In the genomic region with DNA sequence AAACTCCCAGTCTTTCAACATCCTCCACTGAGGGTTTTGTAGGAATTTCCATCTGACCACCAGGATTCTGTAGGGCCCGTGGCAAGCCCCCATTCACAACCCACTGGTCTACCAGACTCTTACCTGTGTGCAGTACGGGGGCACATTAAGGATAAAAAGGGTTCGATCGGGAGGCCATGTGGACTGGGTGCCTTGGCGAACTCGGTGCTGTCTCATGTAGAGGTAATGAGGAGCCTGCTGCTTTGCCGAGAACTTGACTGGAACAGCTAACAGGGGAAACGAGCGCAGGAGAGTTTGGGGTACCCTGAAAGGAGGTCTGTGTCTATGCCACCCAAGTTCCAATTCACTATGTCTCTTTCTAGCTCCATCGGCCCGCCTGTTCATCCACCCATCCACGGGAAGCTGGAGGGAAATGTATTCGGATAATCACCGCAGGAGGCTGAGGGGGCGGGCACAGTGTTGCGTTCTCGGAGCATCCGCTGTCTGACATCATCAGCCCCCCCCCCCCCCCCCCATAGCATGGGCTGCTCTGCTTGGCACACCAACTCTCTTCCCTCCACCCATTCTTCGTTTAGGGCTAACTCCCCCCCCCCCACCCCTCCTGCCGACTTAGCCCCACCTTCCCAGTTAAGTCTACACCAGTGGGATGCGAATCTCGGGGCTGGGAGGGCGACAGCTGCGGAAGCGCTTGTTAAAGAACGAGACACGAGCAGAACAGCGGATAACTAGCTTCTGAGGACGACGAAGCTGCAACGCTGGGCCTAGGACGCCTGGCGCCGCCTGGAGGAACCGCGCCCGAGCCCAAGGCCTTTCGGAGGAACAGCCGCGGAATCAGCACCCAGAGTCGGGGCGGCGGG, we compare ENCODE assay signal across 8 mouse cellular contexts. TPM values are rescaled to one million over a fixed set of nuclear protein-coding genes. Genes with fewer than 3 reads are reported as not detected.
DNase-seq lines count a peak whose midpoint lies in the region; ATAC-seq lines count a peak whose summit lies in the region.

No protein-coding gene starts in this region.

- H3K27ac ChIP-seq in kidney, embryonic 16.5 days (ENCODE audit: low read length), result peak overlapping the region; percentile 78; the same call in 1 of the 2 replicates
- peak overlapping the region; percentile 64; the same call in 1 of the 2 replicates for H3K27ac ChIP-seq in liver, embryonic 16.5 days (ENCODE audit: low read length)
- H3K27ac ChIP-seq in neural tube, embryonic 12.5 days, result peak overlapping the region; percentile 33

- H3K4me1 ChIP-seq in kidney, embryonic 16.5 days (ENCODE audit: insufficient read depth, low read length), result peaks cover 4% of the 10 kb centered on the region; the same call in 1 of the 2 replicates
- peaks cover 10% of the 10 kb centered on the region for H3K4me1 ChIP-seq in liver, embryonic 16.5 days (ENCODE audit: control insufficient read depth, low read depth, low read length)
- H3K4me1 ChIP-seq in neural tube, embryonic 12.5 days, result peaks cover 7% of the 10 kb centered on the region

- H3K36me3 ChIP-seq in kidney, embryonic 16.5 days (ENCODE audit: insufficient read depth, low read length), result peaks cover 46% of the 10 kb centered on the region
- peaks cover 16% of the 10 kb centered on the region for H3K36me3 ChIP-seq in liver, embryonic 16.5 days (ENCODE audit: control insufficient read depth, insufficient read depth)
- H3K36me3 ChIP-seq in neural tube, embryonic 12.5 days, result peaks cover 46% of the 10 kb centered on the region

- peak overlapping the region; percentile 97 for H3K4me3 ChIP-seq in kidney, embryonic 16.5 days (ENCODE audit: low read length)
- peak overlapping the region; percentile 92 for H3K4me3 ChIP-seq in liver, embryonic 16.5 days (ENCODE audit: low read depth, low read length)
- peak overlapping the region; percentile 77 for H3K4me3 ChIP-seq in neural tube, embryonic 12.5 days

- H3K27me3 ChIP-seq in kidney, embryonic 16.5 days (ENCODE audit: insufficient read depth, low read length), result no peaks in the 10 kb centered on the region
- no peaks in the 10 kb centered on the region for H3K27me3 ChIP-seq in liver, embryonic 16.5 days (ENCODE audit: control insufficient read depth, insufficient read depth, low read depth, low read length)
- H3K27me3 ChIP-seq in neural tube, embryonic 12.5 days (replicated peaks), result no peaks in the 10 kb centered on the region

- no peaks in the 10 kb centered on the region for H3K9me3 ChIP-seq in kidney, embryonic 16.5 days (ENCODE audit: low read length)
- no peaks in the 10 kb centered on the region for H3K9me3 ChIP-seq in liver, embryonic 16.5 days (replicated peaks; ENCODE audit: control insufficient read depth, low read length)
- H3K9me3 ChIP-seq in neural tube, embryonic 12.5 days, result no peaks in the 10 kb centered on the region

- peak; percentile 36 for DNase-seq in urinary bladder, postnatal 14 days (ENCODE audit: low spot score)
- DNase-seq in urinary bladder, postnatal 4 days (ENCODE audit: low spot score in 2 of 2), result no peak
- DNase-seq in cerebellum, postnatal 10 days, result peak; percentile 70 to 77
- DNase-seq in frontal cortex, postnatal 25 days (ENCODE audit: low spot score in 2 of 2), result peak; percentile 33 to 42
- peak; percentile 50 for DNase-seq in thymus, postnatal 25 days

- H3K9ac ChIP-seq in kidney, embryonic 16.5 days (replicated peaks; ENCODE audit: low read length), result peak overlapping the region; percentile 80
- peak overlapping the region; percentile 80 for H3K9ac ChIP-seq in liver, embryonic 16.5 days (ENCODE audit: low read depth, low read length)
- H3K9ac ChIP-seq in neural tube, embryonic 12.5 days, result peak overlapping the region; percentile 75

- H3K4me2 ChIP-seq in kidney, embryonic 16.5 days (replicated peaks; ENCODE audit: low read depth, low read length), result peak overlapping the region; percentile 85
- H3K4me2 ChIP-seq in liver, embryonic 16.5 days (ENCODE audit: low read depth, low read length), result peak overlapping the region; percentile 89
- H3K4me2 ChIP-seq in neural tube, embryonic 12.5 days (replicated peaks), result peak overlapping the region; percentile 86

- peak; percentile 44 for ATAC-seq in kidney, embryonic 16.5 days (ENCODE audit: low FRiP score, low TSS enrichment)
- peak; percentile 37 for ATAC-seq in liver, embryonic 16.5 days (ENCODE audit: low read depth)
- ATAC-seq in neural tube, embryonic 12.5 days (ENCODE audit: low FRiP score, low read depth), result peak; percentile 66

- 3% methylated on average over 43 of the region's 43 CpGs for WGBS in kidney, embryonic 16.5 days
- WGBS in liver, embryonic 16.5 days (ENCODE audit: insufficient replicate concordance), result 3% methylated on average over 43 of the region's 43 CpGs
- 4% methylated on average over 41 of the region's 43 CpGs for WGBS in neural tube, embryonic 12.5 days

RNA-seq across cellular contexts. Expression of a gene that starts 0.7 kb away (rescaled TPM):
- polyA plus RNA-seq in kidney, embryonic 16.5 days (2015; fragmentation: Nextera tagmentation; extraction: Ambion mirVana), result 67.5 and 69.3 TPM in 2 replicates
- 19.4 and 20.3 TPM in 2 replicates for polyA plus RNA-seq in liver, embryonic 16.5 days (2015; fragmentation: Nextera tagmentation; extraction: Ambion mirVana)
- polyA plus RNA-seq in neural tube, embryonic 12.5 days (2016; fragmentation: Nextera tagmentation; extraction: Ambion mirVana), result 57.5 and 61.1 TPM in 2 replicates

RNA-seq across cellular contexts. Expression of a gene that starts 27.2 kb away (rescaled TPM):
- polyA plus RNA-seq in kidney, embryonic 16.5 days (2015; fragmentation: Nextera tagmentation; extraction: Ambion mirVana), result 153 and 161 TPM in 2 replicates
- polyA plus RNA-seq in liver, embryonic 16.5 days (2015; fragmentation: Nextera tagmentation; extraction: Ambion mirVana), result 54.4 and 55.8 TPM in 2 replicates
- polyA plus RNA-seq in neural tube, embryonic 12.5 days (2016; fragmentation: Nextera tagmentation; extraction: Ambion mirVana), result 160 and 168 TPM in 2 replicates

RNA-seq across cellular contexts. Expression of a gene that starts 32.6 kb away (rescaled TPM):
- polyA plus RNA-seq in kidney, embryonic 16.5 days (2015; fragmentation: Nextera tagmentation; extraction: Ambion mirVana), result 67.5 and 70.7 TPM in 2 replicates
- 15.8 and 16.6 TPM in 2 replicates for polyA plus RNA-seq in liver, embryonic 16.5 days (2015; fragmentation: Nextera tagmentation; extraction: Ambion mirVana)
- 40.0 and 42.1 TPM in 2 replicates for polyA plus RNA-seq in neural tube, embryonic 12.5 days (2016; fragmentation: Nextera tagmentation; extraction: Ambion mirVana)

RNA-seq across cellular contexts. Expression of a gene that starts 50.5 kb away (rescaled TPM):
- polyA plus RNA-seq in kidney, embryonic 16.5 days (2015; fragmentation: Nextera tagmentation; extraction: Ambion mirVana), result 172 and 202 TPM in 2 replicates
- 142 and 171 TPM in 2 replicates for polyA plus RNA-seq in liver, embryonic 16.5 days (2015; fragmentation: Nextera tagmentation; extraction: Ambion mirVana)
- polyA plus RNA-seq in neural tube, embryonic 12.5 days (2016; fragmentation: Nextera tagmentation; extraction: Ambion mirVana), result 143 and 157 TPM in 2 replicates

Comparison
In these comparisons a context has a peak if more than half of its experiments do, and no peak if none do; other contexts are left out.
1. DNase-seq: peak in urinary bladder, postnatal 14 days (single experiment), cerebellum, postnatal 10 days (2 of 2), frontal cortex, postnatal 25 days (2 of 2) and thymus, postnatal 25 days (single experiment); none in urinary bladder, postnatal 4 days (0 of 2).
2. Peak in every context shown above with its lines, with median percentiles within 50 percentile points of each other: ATAC-seq, H3K27ac ChIP-seq, H3K4me2 ChIP-seq, H3K4me3 ChIP-seq and H3K9ac ChIP-seq.